Mouse (Mus musculus) neural tube, embryonic 13.5 days (tissue): ENCODE measurements around the gene Slco1a1. TPM values are rescaled to one million over a fixed set of nuclear protein-coding genes. Genes with fewer than 3 reads are reported as not detected.
"Not testable (repeated sequence)": the region's sequence is repeated elsewhere in the genome, so short reads cannot be mapped to it uniquely, and the experiment has no call there.

Experiments used
- ATAC-seq: fragments of 200-750 bp; cut with Nextera tagmentation; 2 replicates; pipeline ENCODE4 v1.8.0; 2017; ENCODE audit warnings: low read depth, mild to moderate bottlenecking, moderate TSS enrichment, moderate library complexity
- H3K27ac ChIP-seq: fragments of 300-500 bp; sonication (generic); replicated peaks from 2 replicates; pipeline ENCODE4 v1.5.1; 2015; ENCODE audit warnings: moderate library complexity, mild to moderate bottlenecking, inconsistent platforms
- H3K27me3 ChIP-seq: fragments of 300-500 bp; sonication (generic); 2 replicates; pipeline ENCODE4 v1.6.1; 2015; ENCODE audit warnings: mild to moderate bottlenecking, inconsistent platforms
- H3K36me3 ChIP-seq: fragments of 300-500 bp; sonication (generic); 2 replicates; pipeline ENCODE4 v1.6.1; 2015; ENCODE audit warnings: mild to moderate bottlenecking, inconsistent platforms
- H3K4me1 ChIP-seq: fragments of 300-500 bp; sonication (generic); replicated peaks from 2 replicates; pipeline ENCODE4 v1.6.1; 2015; ENCODE audit warnings: inconsistent platforms
- H3K4me2 ChIP-seq: fragments of 300-500 bp; sonication (generic); 2 replicates; pipeline ENCODE4 v1.6.1; 2015; ENCODE audit warnings: inconsistent platforms, mild to moderate bottlenecking, moderate library complexity
- H3K4me3 ChIP-seq: fragments of 300-500 bp; sonication (generic); 2 replicates; pipeline ENCODE4 v1.5.1; 2015; ENCODE audit warnings: mild to moderate bottlenecking, inconsistent platforms
- H3K9ac ChIP-seq: fragments of 300-500 bp; sonication (generic); 2 replicates; pipeline ENCODE4 v1.6.1; 2015; ENCODE audit warnings: moderate library complexity, mild to moderate bottlenecking, inconsistent platforms
- H3K9me3 ChIP-seq: fragments of 300-500 bp; sonication (generic); 2 replicates; pipeline ENCODE4 v1.6.1; 2016; ENCODE audit warnings: inconsistent platforms
- WGBS: fragments of 180-500 bp; shearing (Covaris S2); methylation state at CpG from one replicate; pipeline ENCODE4 v1.1.7; 2015; 5-methylcytosine and 5-hydroxymethylcytosine counted together
- polyA plus RNA-seq: library from polyadenylated mRNA; unstranded; fragments of >200 nt; fragmentation: Nextera tagmentation; extraction: Ambion mirVana; gene quantifications from 2 replicates; pipeline ENCODE4 v1.2.1, GENCODE M21; 2015

Slco1a1 gene
- not detected in 2 replicates for polyA plus RNA-seq

GRCm38 (mm10) chr6:141946862-141947261 lies at the start of gene Slco1a1:
Gene Slco1a1, minus strand, starts transcription at chr6:141946962.
- no peak within 1 kb of the TSS for H3K27ac ChIP-seq
- H3K36me3 ChIP-seq, result no peaks in the 10 kb centered on the region
- H3K9ac ChIP-seq, result no peak within 1 kb of the TSS
- H3K4me3 ChIP-seq, result no peak within 1 kb of the TSS
- H3K4me1 ChIP-seq, result no peaks in the 10 kb centered on the region
- no peak for ATAC-seq
- H3K4me2 ChIP-seq, result no peak within 1 kb of the TSS
- no peaks in the 10 kb centered on the region for H3K27me3 ChIP-seq
- H3K9me3 ChIP-seq, result no peaks in the 10 kb centered on the region

DNA sequence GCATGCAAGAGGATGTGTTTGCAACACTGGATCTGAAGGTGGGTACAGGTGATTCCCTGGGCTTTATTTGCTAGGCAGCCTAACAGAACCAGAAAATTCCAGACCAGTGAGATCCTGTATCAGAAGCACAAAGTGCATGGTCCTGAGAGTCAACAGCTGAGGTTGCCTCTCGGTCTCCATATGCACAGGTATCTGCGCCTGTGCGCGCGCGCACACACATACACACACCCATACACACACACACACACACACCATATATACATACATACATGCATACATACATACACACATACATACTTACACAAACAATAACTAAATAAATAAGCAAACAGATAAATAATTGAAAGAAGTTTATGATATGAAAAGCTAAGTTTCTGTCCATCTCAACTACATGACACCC lies 40.0 kb upstream of the Slco1a1 start:
- H3K9me3 ChIP-seq, result no peaks in the 10 kb centered on the region
- H3K4me1 ChIP-seq, result no peaks in the 10 kb centered on the region
- no peak for ATAC-seq
- H3K4me3 ChIP-seq, result no peak overlapping the region
- no peak overlapping the region for H3K27ac ChIP-seq
- H3K36me3 ChIP-seq, result no peaks in the 10 kb centered on the region
- H3K9ac ChIP-seq, result no peak overlapping the region
- WGBS, result 98% methylated on average over 6 of the region's 6 CpGs
- H3K4me2 ChIP-seq, result no peak overlapping the region
- H3K27me3 ChIP-seq, result no peaks in the 10 kb centered on the region

GRCm38 (mm10) chr6:141984644-141985043 lies 37.9 kb upstream of the Slco1a1 start:
- no peak overlapping the region for H3K4me2 ChIP-seq
- no peaks in the 10 kb centered on the region for H3K27me3 ChIP-seq
- H3K4me1 ChIP-seq, result no peaks in the 10 kb centered on the region
- H3K4me3 ChIP-seq, result no peak overlapping the region
- no peaks in the 10 kb centered on the region for H3K9me3 ChIP-seq
- WGBS, result 80% methylated on average over 3 of the region's 3 CpGs
- H3K27ac ChIP-seq, result no peak overlapping the region
- H3K9ac ChIP-seq, result no peak overlapping the region
- ATAC-seq, result no peak
- H3K36me3 ChIP-seq, result no peaks in the 10 kb centered on the region

DNA sequence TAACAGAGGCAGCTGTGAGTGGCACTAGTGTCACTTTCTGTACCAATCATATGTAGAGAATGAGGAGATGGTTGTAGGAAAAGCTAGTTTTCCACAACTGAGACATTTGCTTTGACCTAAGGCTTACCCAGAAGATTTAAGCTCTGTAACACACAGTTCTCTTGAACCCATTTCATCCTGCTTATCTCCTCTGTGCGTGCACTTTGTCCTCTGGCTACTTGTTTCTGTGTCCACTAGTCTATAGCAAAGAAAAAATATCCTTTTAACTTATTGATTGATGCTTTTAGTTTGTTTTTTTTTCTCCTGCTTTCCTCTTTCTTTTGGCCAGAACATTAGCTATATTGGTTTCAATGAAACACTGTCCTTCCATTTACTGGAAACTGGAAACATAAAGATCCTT lies 15.7 kb upstream of the Slco1a1 start:
- no peaks in the 10 kb centered on the region for H3K36me3 ChIP-seq
- no peak overlapping the region for H3K27ac ChIP-seq
- no peak for ATAC-seq
- H3K4me1 ChIP-seq, result no peaks in the 10 kb centered on the region
- no peak overlapping the region for H3K4me2 ChIP-seq
- H3K9me3 ChIP-seq, result no peaks in the 10 kb centered on the region
- 83% methylated on average over 1 of the region's 1 CpGs for WGBS
- no peak overlapping the region for H3K4me3 ChIP-seq
- no peaks in the 10 kb centered on the region for H3K27me3 ChIP-seq
- no peak overlapping the region for H3K9ac ChIP-seq

DNA sequence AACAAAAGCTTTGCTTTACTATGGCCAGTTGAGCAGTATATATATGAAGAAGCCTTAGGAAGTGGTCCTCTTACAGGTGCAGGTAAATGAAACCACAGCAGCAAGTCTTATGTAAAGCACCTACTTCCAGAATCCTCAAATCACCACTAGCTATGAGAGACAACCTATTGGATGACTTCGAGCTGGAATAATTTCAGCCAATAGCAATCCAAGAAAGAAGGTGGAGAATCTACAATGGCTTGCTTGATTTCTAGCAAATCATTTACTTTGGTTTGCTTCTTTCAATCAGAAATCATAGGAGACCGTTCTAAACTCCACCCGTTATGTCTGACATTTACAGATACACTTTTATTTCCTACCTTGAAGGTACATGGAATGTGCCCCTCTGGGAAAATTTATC lies 15.1 kb upstream of the Slco1a1 start:
- Histone ChIP-seq H3K4me3 (no peak overlapping the region), H3K27me3 (no peaks in the 10 kb centered on the region), H3K27ac (no peak overlapping the region), H3K4me1 (no peaks in the 10 kb centered on the region), H3K36me3 (no peaks in the 10 kb centered on the region), H3K9ac (no peak overlapping the region), H3K4me2 (no peak overlapping the region), H3K9me3 (no peaks in the 10 kb centered on the region)
- 89% methylated on average over 3 of the region's 3 CpGs for WGBS
- no peak for ATAC-seq

- no peaks in the 10 kb centered on the region for H3K36me3 ChIP-seq
- H3K4me1 ChIP-seq, result no peaks in the 10 kb centered on the region
- no peaks in the 10 kb centered on the region for H3K9me3 ChIP-seq
- ATAC-seq, result no peak
- no peak overlapping the region for H3K4me2 ChIP-seq
- no peak overlapping the region for H3K27ac ChIP-seq
- no peak overlapping the region for H3K9ac ChIP-seq
- H3K27me3 ChIP-seq, result no peaks in the 10 kb centered on the region
- WGBS, result 83% methylated on average over 5 of the region's 5 CpGs
- H3K4me3 ChIP-seq, result no peak overlapping the region
Observed at GRCm38 (mm10) chr6:141960482-141960881, 13.7 kb upstream of the Slco1a1 start.

GRCm38 (mm10) chr6:141940451-141940850 lies 6.3 kb downstream of the Slco1a1 start:
- H3K27me3 ChIP-seq, result no peaks in the 10 kb centered on the region
- H3K36me3 ChIP-seq, result no peaks in the 10 kb centered on the region
- H3K4me2 ChIP-seq, result no peak overlapping the region
- H3K4me1 ChIP-seq, result no peaks in the 10 kb centered on the region
- H3K9ac ChIP-seq, result no peak overlapping the region
- H3K4me3 ChIP-seq, result no peak overlapping the region
- no peak for ATAC-seq
- 92% methylated on average over 1 of the region's 1 CpGs for WGBS
- no peaks in the 10 kb centered on the region for H3K9me3 ChIP-seq
- no peak overlapping the region for H3K27ac ChIP-seq

- Histone ChIP-seq H3K27ac (no peak overlapping the region), H3K4me3 (no peak overlapping the region), H3K36me3 (no peaks in the 10 kb centered on the region), H3K9me3 (no peaks in the 10 kb centered on the region), H3K4me1 (no peaks in the 10 kb centered on the region), H3K4me2 (no peak overlapping the region), H3K9ac (no peak overlapping the region), H3K27me3 (no peaks in the 10 kb centered on the region)
- no peak for ATAC-seq
- WGBS, result 71% methylated on average over 2 of the region's 2 CpGs
Observed at GRCm38 (mm10) chr6:141898197-141898596, 48.6 kb downstream of the Slco1a1 start.

GRCm38 (mm10) chr6:141889723-141890122 lies 57.0 kb downstream of the Slco1a1 start:
- Histone ChIP-seq H3K9ac (no peak overlapping the region), H3K4me3 (no peak overlapping the region), H3K27me3 (no peaks in the 10 kb centered on the region), H3K9me3 (no peaks in the 10 kb centered on the region), H3K4me2 (no peak overlapping the region), H3K27ac (no peak overlapping the region), H3K36me3 (no peaks in the 10 kb centered on the region), H3K4me1 (no peaks in the 10 kb centered on the region)
- no peak for ATAC-seq
- WGBS, result 41% methylated on average over 2 of the region's 2 CpGs

GRCm38 (mm10) chr6:141888248-141888647 lies 58.5 kb downstream of the Slco1a1 start:
- no peaks in the 10 kb centered on the region for H3K36me3 ChIP-seq
- no peak overlapping the region for H3K4me2 ChIP-seq
- no peak overlapping the region for H3K9ac ChIP-seq
- H3K4me3 ChIP-seq, result no peak overlapping the region
- no peaks in the 10 kb centered on the region for H3K27me3 ChIP-seq
- no peak overlapping the region for H3K27ac ChIP-seq
- H3K4me1 ChIP-seq, result no peaks in the 10 kb centered on the region
- no peak for ATAC-seq
- WGBS, result 73% methylated on average over 2 of the region's 2 CpGs
- H3K9me3 ChIP-seq, result no peaks in the 10 kb centered on the region

DNA sequence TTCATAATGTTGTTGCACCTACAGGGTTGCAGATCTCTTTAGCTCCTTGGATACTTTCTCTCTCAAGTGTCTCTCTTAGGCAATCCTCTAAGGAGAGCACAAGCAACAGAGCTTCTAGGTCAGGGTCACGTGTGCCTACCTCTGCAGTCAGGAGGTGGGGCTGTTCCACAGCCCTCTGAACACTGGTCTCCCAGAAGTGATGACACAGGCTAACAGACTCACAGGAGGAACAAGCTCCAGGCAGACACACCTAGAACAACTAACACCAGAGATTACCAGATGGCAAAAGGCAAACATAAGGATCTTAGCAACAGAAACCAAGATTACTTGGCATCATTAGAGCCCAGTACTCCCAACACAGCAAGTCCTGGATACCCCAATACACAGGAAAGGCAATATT lies 64.2 kb downstream of the Slco1a1 start:
- Histone ChIP-seq H3K27ac (no peak overlapping the region), H3K4me2 (no peak overlapping the region), H3K4me3 (no peak overlapping the region), H3K4me1 (no peaks in the 10 kb centered on the region), H3K9me3 (no peaks in the 10 kb centered on the region), H3K27me3 (no peaks in the 10 kb centered on the region), H3K9ac (no peak overlapping the region), H3K36me3 (no peaks in the 10 kb centered on the region)
- 57% methylated on average over 1 of the region's 1 CpGs for WGBS
- ATAC-seq, result no peak

GRCm38 (mm10) chr6:141875742-141876141 lies 71.0 kb downstream of the Slco1a1 start:
- H3K4me3 ChIP-seq, H3K27ac ChIP-seq, H3K9ac ChIP-seq, H3K36me3 ChIP-seq, ATAC-seq, H3K27me3 ChIP-seq, H3K4me2 ChIP-seq, H3K4me1 ChIP-seq, H3K9me3 ChIP-seq: not testable (repeated sequence)
- WGBS, result 73% methylated on average over 4 of the region's 4 CpGs

- 85% methylated on average over 2 of the region's 2 CpGs for WGBS
- Histone ChIP-seq H3K27me3 (no peaks in the 10 kb centered on the region), H3K9me3 (no peaks in the 10 kb centered on the region), H3K36me3 (no peaks in the 10 kb centered on the region), H3K27ac (no peak overlapping the region), H3K4me1 (no peaks in the 10 kb centered on the region), H3K4me2 (no peak overlapping the region), H3K9ac (no peak overlapping the region), H3K4me3 (no peak overlapping the region)
- ATAC-seq, result no peak
Observed at GRCm38 (mm10) chr6:141871711-141872110, 75.1 kb downstream of the Slco1a1 start.
